Mouse (Mus musculus) ES-Bruce4 (cell line): Measurements from ENCODE around the gene Akirin2. TPM values are rescaled to one million over a fixed set of nuclear protein-coding genes. Genes with fewer than 3 reads are reported as not detected.

ENCODE experiments used
- H3K27ac ChIP-seq: 2 replicates; pipeline ENCODE4 v1.5.1; 2012; ENCODE audit warnings: low read length, inconsistent platforms; ENCODE audit not compliant: insufficient read depth
- H3K27me3 ChIP-seq: 2 replicates; pipeline ENCODE4 v1.6.1; 2012; ENCODE audit warnings: mild to moderate bottlenecking, low read length, inconsistent platforms; ENCODE audit not compliant: control insufficient read depth, poor library complexity, insufficient read depth, severe bottlenecking
- H3K36me3 ChIP-seq: 2 replicates; pipeline ENCODE4 v1.6.1; 2012; ENCODE audit warnings: inconsistent platforms, mild to moderate bottlenecking, low read length, moderate library complexity; ENCODE audit not compliant: control insufficient read depth, poor library complexity, insufficient read depth, severe bottlenecking
- H3K4me1 ChIP-seq: one replicate; pipeline ENCODE4 v1.8.1; 2011; ENCODE audit warnings: low read length; ENCODE audit not compliant: control insufficient read depth, insufficient read depth
- H3K4me3 ChIP-seq: 2 replicates; pipeline ENCODE4 v1.5.1; 2011; ENCODE audit warnings: low read depth, mild to moderate bottlenecking, low read length
- H3K9ac ChIP-seq: 2 replicates; pipeline ENCODE4 v1.6.1; 2012; ENCODE audit warnings: low read depth, mild to moderate bottlenecking, inconsistent platforms; ENCODE audit not compliant: poor library complexity, severe bottlenecking
- H3K9me3 ChIP-seq: replicated peaks from 2 replicates; pipeline ENCODE4 v1.6.1; 2012; ENCODE audit warnings: mild to moderate bottlenecking, low read length, inconsistent platforms; ENCODE audit not compliant: control insufficient read depth, poor library complexity, insufficient read depth, severe bottlenecking
- CTCF ChIP-seq: IDR thresholded peaks from one replicate; pipeline ENCODE4 v1.8.1; 2011; ENCODE audit warnings: low read depth, low read length
- EP300 ChIP-seq: IDR thresholded peaks from 2 replicates; pipeline ENCODE4 v1.6.1; 2011; ENCODE audit warnings: low read depth, low read length; ENCODE audit not compliant: insufficient read depth
- POLR2A ChIP-seq: IDR thresholded peaks from one replicate; pipeline ENCODE4 v1.8.1; 2011; ENCODE audit warnings: low read length; ENCODE audit not compliant: insufficient read depth
- polyA plus RNA-seq: library from polyadenylated mRNA; stranded (reverse); fragments of >200 nt; gene quantifications from 2 replicates; pipeline ENCODE4 v1.2.4, GENCODE M21; 2011; ENCODE audit warnings: low read depth; ENCODE audit not compliant: missing spikeins, insufficient read depth, insufficient read length

The Akirin2 gene
- 108 and 117 TPM in 2 replicates for polyA plus RNA-seq

DNA sequence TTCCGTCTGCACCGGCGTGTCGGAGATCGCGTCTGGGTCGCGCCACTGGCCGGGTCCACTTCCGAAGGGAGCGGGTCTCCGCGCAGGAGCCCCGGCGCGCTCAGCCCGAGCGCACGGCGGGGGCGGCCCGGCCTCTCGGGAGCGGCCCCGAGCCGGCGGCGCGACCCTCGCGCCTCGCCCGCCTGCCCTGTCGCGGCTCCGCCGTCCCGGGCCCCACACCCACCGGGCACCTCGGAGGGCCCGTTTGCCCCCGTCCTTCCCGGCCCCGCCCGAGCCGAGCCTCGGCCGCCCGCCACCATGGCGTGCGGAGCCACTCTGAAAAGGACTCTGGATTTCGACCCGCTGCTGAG lies at the start of gene Akirin2:
Akirin2 (plus strand) TSS at position 190 of the 350 bp plus-strand sequence.
- TF ChIP-seq EP300 (no peak), POLR2A (no peak)
- H3K36me3 ChIP-seq: peaks cover 3% of the 10 kb centered on the region

DNA sequence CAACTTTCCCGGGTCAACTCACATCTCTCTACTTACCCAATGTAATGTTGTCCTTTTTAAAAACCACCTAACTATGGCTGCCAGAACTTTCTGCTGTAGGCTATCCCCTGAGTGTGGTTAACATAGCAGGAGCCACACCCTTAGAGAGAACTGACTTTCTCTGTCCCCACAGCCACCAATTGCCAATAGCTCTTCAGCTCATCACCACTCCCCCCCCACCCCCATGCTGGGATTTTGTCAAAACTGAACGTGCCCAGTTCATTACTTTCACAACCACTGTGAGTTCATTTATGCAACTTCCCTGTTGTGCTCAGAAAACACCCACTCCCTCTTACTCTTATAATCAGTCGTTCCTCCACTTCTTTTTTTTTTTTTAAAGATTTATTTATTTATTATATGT lies 40.4 kb upstream of the Akirin2 start:
- Histone ChIP-seq H3K9ac (no peak overlapping the region), H3K4me3 (no peak overlapping the region), H3K36me3 (no peaks in the 10 kb centered on the region), H3K4me1 (no peaks in the 10 kb centered on the region), H3K9me3 (peaks cover 22% of the 10 kb centered on the region), H3K27me3 (no peaks in the 10 kb centered on the region), H3K27ac (no peak overlapping the region)
- no peak for TF ChIP-seq EP300
- no peak for TF ChIP-seq POLR2A
- TF ChIP-seq CTCF: no peak

More for the DNA sequence above, at the start of gene Akirin2:
- Histone ChIP-seq H3K9ac (peak within 1 kb of the TSS; percentile 99), H3K4me1 (peaks cover 4% of the 10 kb centered on the region), H3K9me3 (no peaks in the 10 kb centered on the region), H3K4me3 (peak within 1 kb of the TSS; percentile 96), H3K27ac (peak within 1 kb of the TSS; percentile 64), H3K27me3 (no peaks in the 10 kb centered on the region)

DNA sequence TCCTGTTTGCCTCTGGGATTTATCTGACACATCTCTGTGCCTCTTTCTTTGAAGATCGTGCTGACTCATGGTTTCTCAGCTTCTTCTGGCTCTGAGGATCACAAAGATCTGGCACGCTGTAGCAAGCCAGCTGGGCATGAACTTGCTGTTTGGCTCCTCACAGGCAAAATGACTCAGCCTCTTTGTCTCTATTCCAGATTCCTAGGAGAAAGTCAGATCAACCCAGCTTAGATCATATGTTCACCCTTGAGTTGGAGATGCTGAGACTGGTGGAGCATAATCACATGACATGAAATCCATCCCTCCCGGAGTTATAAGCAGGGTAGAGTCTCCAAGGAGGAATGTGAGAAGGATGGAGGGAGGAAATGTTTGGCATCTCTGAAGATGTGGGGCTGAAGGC lies 27.9 kb upstream of the Akirin2 start:
- TF ChIP-seq POLR2A (no peak), EP300 (no peak), CTCF (no peak)
- H3K9ac ChIP-seq: no peak overlapping the region
- no peaks in the 10 kb centered on the region for H3K27me3 ChIP-seq
- no peak overlapping the region for H3K27ac ChIP-seq
- H3K36me3 ChIP-seq: no peaks in the 10 kb centered on the region
- H3K4me1 ChIP-seq: no peaks in the 10 kb centered on the region
- H3K4me3 ChIP-seq: no peak overlapping the region
- H3K9me3 ChIP-seq: no peaks in the 10 kb centered on the region

DNA sequence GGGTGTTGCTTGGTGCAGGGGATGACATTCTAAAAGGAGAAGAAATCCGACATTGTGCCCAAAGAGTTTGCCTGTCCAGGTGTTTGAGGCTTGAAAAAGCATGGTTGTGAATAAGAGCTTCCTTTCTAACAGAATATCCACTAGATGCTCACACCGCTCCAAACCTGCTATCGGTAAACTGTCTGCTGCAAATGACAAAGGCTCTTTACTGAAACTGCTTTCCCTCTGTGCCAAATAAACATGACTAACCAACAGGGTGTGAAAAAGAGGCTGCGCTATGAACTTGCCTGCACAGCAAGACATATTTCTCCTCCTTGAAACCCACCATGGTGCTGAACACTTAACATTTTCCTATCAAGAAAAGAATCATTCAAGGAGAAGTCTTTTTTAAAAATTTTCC lies 27.2 kb upstream of the Akirin2 start:
- H3K27ac ChIP-seq: no peak overlapping the region

DNA sequence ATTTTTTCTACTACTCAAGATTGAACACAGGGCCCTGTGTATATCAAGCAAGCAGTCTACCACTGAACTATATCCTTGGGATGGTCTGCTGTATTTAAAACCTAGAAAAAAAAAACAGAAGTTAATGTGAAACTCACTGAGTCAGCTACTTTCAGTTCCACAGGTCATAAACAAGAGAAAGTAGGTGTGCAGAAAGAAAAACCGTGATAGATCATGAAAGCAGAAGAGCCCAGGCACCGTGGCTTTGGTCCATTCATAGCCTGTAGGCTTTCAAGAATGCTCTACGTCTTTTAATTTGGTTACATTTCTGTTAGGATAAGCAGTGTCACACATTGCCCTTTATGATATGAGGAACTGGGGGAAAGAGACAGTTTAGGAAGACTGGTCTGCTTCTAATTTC lies 24.0 kb upstream of the Akirin2 start:
- Histone ChIP-seq H3K9me3 (no peaks in the 10 kb centered on the region), H3K27ac (no peak overlapping the region), H3K4me3 (no peak overlapping the region), H3K36me3 (no peaks in the 10 kb centered on the region), H3K4me1 (no peaks in the 10 kb centered on the region), H3K27me3 (no peaks in the 10 kb centered on the region), H3K9ac (no peak overlapping the region)
- no peak for TF ChIP-seq EP300
- TF ChIP-seq POLR2A: no peak
- no peak for TF ChIP-seq CTCF

More for the DNA sequence above, 27.2 kb upstream of the Akirin2 start:
- H3K4me3 ChIP-seq: no peak overlapping the region
- no peak overlapping the region for H3K9ac ChIP-seq
- no peaks in the 10 kb centered on the region for H3K9me3 ChIP-seq
- H3K27me3 ChIP-seq: no peaks in the 10 kb centered on the region
- no peaks in the 10 kb centered on the region for H3K36me3 ChIP-seq
- no peak for TF ChIP-seq POLR2A
- TF ChIP-seq EP300: no peak
- no peak for TF ChIP-seq CTCF
- H3K4me1 ChIP-seq: no peaks in the 10 kb centered on the region

DNA sequence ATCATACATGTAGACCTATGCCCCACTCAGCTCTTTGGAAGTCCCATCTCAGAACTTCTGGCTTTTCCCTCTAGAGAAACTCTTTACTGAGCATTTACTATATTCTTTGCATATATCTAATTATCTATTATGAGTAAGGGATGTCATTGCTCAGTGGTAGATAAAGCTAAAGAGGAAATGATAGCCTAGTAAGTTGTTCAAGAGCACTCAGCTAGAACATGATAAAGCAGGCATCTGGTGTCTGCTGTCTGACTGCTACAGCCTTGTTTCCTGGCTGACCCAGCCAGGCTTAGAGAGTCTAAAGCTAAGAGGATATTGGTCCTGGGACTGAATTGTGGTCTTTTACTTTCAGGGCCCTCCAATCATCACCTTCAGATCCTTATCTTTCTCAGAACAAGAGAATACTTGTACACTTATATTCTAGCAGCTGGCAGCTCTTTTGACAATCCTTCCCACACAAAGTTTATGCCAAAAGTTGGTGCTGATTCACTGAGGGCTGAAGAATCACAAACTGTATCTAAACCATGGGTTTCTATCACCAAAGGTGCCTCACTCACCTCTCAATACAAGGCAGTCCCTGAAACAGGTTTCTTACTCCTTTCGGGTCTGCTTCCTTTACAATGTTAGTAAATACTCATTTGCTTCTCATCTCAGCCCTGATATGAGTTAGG lies 22.2 kb upstream of the Akirin2 start:
- Histone ChIP-seq H3K9ac (no peak overlapping the region), H3K4me3 (no peak overlapping the region), H3K9me3 (0 out of 2 replicates have a peak, but pooled peaks cover 1% of the 10 kb centered on the region), H3K4me1 (no peaks in the 10 kb centered on the region), H3K27me3 (no peaks in the 10 kb centered on the region), H3K27ac (no peak overlapping the region), H3K36me3 (no peaks in the 10 kb centered on the region)
- TF ChIP-seq CTCF: no peak
- no peak for TF ChIP-seq POLR2A
- no peak for TF ChIP-seq EP300
